Mouse (Mus musculus): ENCODE results near the gene Dnlz. TPM values are rescaled to one million over a fixed set of nuclear protein-coding genes. Genes with fewer than 3 reads are reported as not detected.

Gene Dnlz
- polyA plus RNA-seq, 1 experiment from 2014 or later, result 31.0 TPM

GRCm38 (mm10) chr2:26338302-26339203 lies 13.4 kb downstream of the Dnlz start:
- Histone ChIP-seq H3K27ac (replicated peaks; ENCODE audit: low read depth, low read length) (no peak overlapping the region), H3K27me3 (ENCODE audit: control insufficient read depth, insufficient read depth, low read length) (no peaks in the 10 kb centered on the region), H3K4me2 (ENCODE audit: low read depth, severe bottlenecking) (no peak overlapping the region), H3K4me1 (ENCODE audit: control insufficient read depth, insufficient read depth, low read length) (no peaks in the 10 kb centered on the region), H3K36me3 (ENCODE audit: control insufficient read depth, insufficient read depth, low read length) (peaks cover 11% of the 10 kb centered on the region), H3K4me3 (ENCODE audit: low read depth, low read length) (no peak overlapping the region), H3K9me3 (ENCODE audit: control insufficient read depth, low read length) (no peaks in the 10 kb centered on the region), H3K9ac (ENCODE audit: low read length) (no peak overlapping the region)
- ATAC-seq (ENCODE audit: insufficient number of reproducible peaks, low FRiP score, low TSS enrichment, low read depth) (no peak), DNase-seq (ENCODE audit: low spot score) (no peak)
- 91% methylated on average over 8 of the region's 13 CpGs for WGBS

GRCm38 (mm10) chr2:26330702-26331101 lies 21.2 kb downstream of the Dnlz start:
- ATAC-seq (ENCODE audit: insufficient number of reproducible peaks, low FRiP score, low TSS enrichment, low read depth), result no peak
- H3K4me2 ChIP-seq (ENCODE audit: low read depth, severe bottlenecking), result no peak overlapping the region
- H3K9ac ChIP-seq (ENCODE audit: low read length), result no peak overlapping the region
- whole genome bisulfite sequencing, result 75% methylated on average over 6 of the region's 6 CpGs
- H3K4me3 ChIP-seq (ENCODE audit: low read depth, low read length), result no peak overlapping the region
- H3K4me1 ChIP-seq (ENCODE audit: control insufficient read depth, insufficient read depth, low read length), result no peaks in the 10 kb centered on the region
- H3K27me3 ChIP-seq (ENCODE audit: control insufficient read depth, insufficient read depth, low read length), result no peaks in the 10 kb centered on the region
- no peak overlapping the region for H3K27ac ChIP-seq (replicated peaks; ENCODE audit: low read depth, low read length)
- H3K36me3 ChIP-seq (ENCODE audit: control insufficient read depth, insufficient read depth, low read length), result peaks cover 17% of the 10 kb centered on the region
- H3K9me3 ChIP-seq (ENCODE audit: control insufficient read depth, low read length), result no peaks in the 10 kb centered on the region
- DNase-seq (ENCODE audit: low spot score), result no peak

GRCm38 (mm10) chr2:26330056-26330468 lies 21.8 kb downstream of the Dnlz start:
- Histone ChIP-seq H3K4me3 (ENCODE audit: low read depth, low read length) (no peak overlapping the region), H3K9ac (ENCODE audit: low read length) (no peak overlapping the region), H3K4me1 (ENCODE audit: control insufficient read depth, insufficient read depth, low read length) (no peaks in the 10 kb centered on the region), H3K27ac (replicated peaks; ENCODE audit: low read depth, low read length) (no peak overlapping the region), H3K4me2 (ENCODE audit: low read depth, severe bottlenecking) (no peak overlapping the region), H3K9me3 (ENCODE audit: control insufficient read depth, low read length) (no peaks in the 10 kb centered on the region), H3K27me3 (ENCODE audit: control insufficient read depth, insufficient read depth, low read length) (no peaks in the 10 kb centered on the region), H3K36me3 (ENCODE audit: control insufficient read depth, insufficient read depth, low read length) (peaks cover 17% of the 10 kb centered on the region)
- WGBS, result 93% methylated on average over 4 of the region's 4 CpGs
- DNase-seq (ENCODE audit: low spot score), result no peak
- no peak for ATAC-seq (ENCODE audit: insufficient number of reproducible peaks, low FRiP score, low TSS enrichment, low read depth)

- Histone ChIP-seq H3K4me1 (ENCODE audit: control insufficient read depth, insufficient read depth, low read length) (no peaks in the 10 kb centered on the region), H3K27ac (replicated peaks; ENCODE audit: low read depth, low read length) (no peak overlapping the region), H3K4me2 (ENCODE audit: low read depth, severe bottlenecking) (no peak overlapping the region), H3K9me3 (ENCODE audit: control insufficient read depth, low read length) (no peaks in the 10 kb centered on the region), H3K9ac (ENCODE audit: low read length) (no peak overlapping the region), H3K27me3 (ENCODE audit: control insufficient read depth, insufficient read depth, low read length) (no peaks in the 10 kb centered on the region), H3K4me3 (ENCODE audit: low read depth, low read length) (no peak overlapping the region), H3K36me3 (ENCODE audit: control insufficient read depth, insufficient read depth, low read length) (peaks cover 20% of the 10 kb centered on the region)
- DNase-seq (ENCODE audit: low spot score), result no peak
- 64% methylated on average over 8 of the region's 8 CpGs for WGBS
- no peak for ATAC-seq (ENCODE audit: insufficient number of reproducible peaks, low FRiP score, low TSS enrichment, low read depth)
Observed at GRCm38 (mm10) chr2:26329402-26329801, 22.5 kb downstream of the Dnlz start.

GRCm38 (mm10) chr2:26327852-26328251 lies 24.1 kb downstream of the Dnlz start:
- Histone ChIP-seq H3K9me3 (ENCODE audit: control insufficient read depth, low read length) (no peaks in the 10 kb centered on the region), H3K4me3 (ENCODE audit: low read depth, low read length) (no peak overlapping the region), H3K4me1 (ENCODE audit: control insufficient read depth, insufficient read depth, low read length) (no peaks in the 10 kb centered on the region), H3K36me3 (ENCODE audit: control insufficient read depth, insufficient read depth, low read length) (peaks cover 26% of the 10 kb centered on the region), H3K27me3 (ENCODE audit: control insufficient read depth, insufficient read depth, low read length) (no peaks in the 10 kb centered on the region), H3K27ac (replicated peaks; ENCODE audit: low read depth, low read length) (no peak overlapping the region), H3K4me2 (ENCODE audit: low read depth, severe bottlenecking) (no peak overlapping the region), H3K9ac (ENCODE audit: low read length) (no peak overlapping the region)
- no peak for DNase-seq (ENCODE audit: low spot score)
- 86% methylated on average over 4 of the region's 4 CpGs for WGBS
- no peak for ATAC-seq (ENCODE audit: insufficient number of reproducible peaks, low FRiP score, low TSS enrichment, low read depth)

GRCm38 (mm10) chr2:26325386-26326181 lies 26.3 kb downstream of the Dnlz start:
- peaks cover 26% of the 10 kb centered on the region for H3K36me3 ChIP-seq (ENCODE audit: control insufficient read depth, insufficient read depth, low read length)
- no peak overlapping the region for H3K9ac ChIP-seq (ENCODE audit: low read length)
- H3K27ac ChIP-seq (replicated peaks; ENCODE audit: low read depth, low read length), result no peak overlapping the region
- peak; percentile 75 for DNase-seq (ENCODE audit: low spot score)
- ATAC-seq (ENCODE audit: insufficient number of reproducible peaks, low FRiP score, low TSS enrichment, low read depth), result no peak
- H3K27me3 ChIP-seq (ENCODE audit: control insufficient read depth, insufficient read depth, low read length), result no peaks in the 10 kb centered on the region
- H3K9me3 ChIP-seq (ENCODE audit: control insufficient read depth, low read length), result no peaks in the 10 kb centered on the region
- no peak overlapping the region for H3K4me2 ChIP-seq (ENCODE audit: low read depth, severe bottlenecking)
- H3K4me1 ChIP-seq (ENCODE audit: control insufficient read depth, insufficient read depth, low read length), result no peaks in the 10 kb centered on the region
- WGBS, result 70% methylated on average over 15 of the region's 15 CpGs
- no peak overlapping the region for H3K4me3 ChIP-seq (ENCODE audit: low read depth, low read length)

GRCm38 (mm10) chr2:26324917-26325316 lies 27.0 kb downstream of the Dnlz start:
- H3K4me2 ChIP-seq (ENCODE audit: low read depth, severe bottlenecking), result no peak overlapping the region
- no peak overlapping the region for H3K9ac ChIP-seq (ENCODE audit: low read length)
- H3K4me1 ChIP-seq (ENCODE audit: control insufficient read depth, insufficient read depth, low read length), result no peaks in the 10 kb centered on the region
- H3K36me3 ChIP-seq (ENCODE audit: control insufficient read depth, insufficient read depth, low read length), result peaks cover 26% of the 10 kb centered on the region
- H3K9me3 ChIP-seq (ENCODE audit: control insufficient read depth, low read length), result no peaks in the 10 kb centered on the region
- no peaks in the 10 kb centered on the region for H3K27me3 ChIP-seq (ENCODE audit: control insufficient read depth, insufficient read depth, low read length)
- no peak for ATAC-seq (ENCODE audit: insufficient number of reproducible peaks, low FRiP score, low TSS enrichment, low read depth)
- no peak overlapping the region for H3K4me3 ChIP-seq (ENCODE audit: low read depth, low read length)
- WGBS, result 73% methylated on average over 2 of the region's 2 CpGs
- no peak for DNase-seq (ENCODE audit: low spot score)
- no peak overlapping the region for H3K27ac ChIP-seq (replicated peaks; ENCODE audit: low read depth, low read length)

GRCm38 (mm10) chr2:26323589-26324325 lies 28.2 kb downstream of the Dnlz start:
- Histone ChIP-seq H3K9me3 (ENCODE audit: control insufficient read depth, low read length) (no peaks in the 10 kb centered on the region), H3K27me3 (ENCODE audit: control insufficient read depth, insufficient read depth, low read length) (no peaks in the 10 kb centered on the region), H3K36me3 (ENCODE audit: control insufficient read depth, insufficient read depth, low read length) (peaks cover 26% of the 10 kb centered on the region), H3K4me3 (ENCODE audit: low read depth, low read length) (no peak overlapping the region), H3K4me2 (ENCODE audit: low read depth, severe bottlenecking) (no peak overlapping the region), H3K9ac (ENCODE audit: low read length) (no peak overlapping the region), H3K27ac (replicated peaks; ENCODE audit: low read depth, low read length) (no peak overlapping the region), H3K4me1 (ENCODE audit: control insufficient read depth, insufficient read depth, low read length) (no peaks in the 10 kb centered on the region)
- 84% methylated on average over 13 of the region's 13 CpGs for WGBS
- DNase-seq (ENCODE audit: low spot score), result no peak
- no peak for ATAC-seq (ENCODE audit: insufficient number of reproducible peaks, low FRiP score, low TSS enrichment, low read depth)
